Mouse (Mus musculus) ovary, postnatal 10 days (tissue): ENCODE data around the gene Cited4.

Source experiments
- DNase-seq: peaks from one replicate; pipeline ENCODE4 v3.0.0; 2022; ENCODE audit warnings: low spot score

Cited4 gene

DNA sequence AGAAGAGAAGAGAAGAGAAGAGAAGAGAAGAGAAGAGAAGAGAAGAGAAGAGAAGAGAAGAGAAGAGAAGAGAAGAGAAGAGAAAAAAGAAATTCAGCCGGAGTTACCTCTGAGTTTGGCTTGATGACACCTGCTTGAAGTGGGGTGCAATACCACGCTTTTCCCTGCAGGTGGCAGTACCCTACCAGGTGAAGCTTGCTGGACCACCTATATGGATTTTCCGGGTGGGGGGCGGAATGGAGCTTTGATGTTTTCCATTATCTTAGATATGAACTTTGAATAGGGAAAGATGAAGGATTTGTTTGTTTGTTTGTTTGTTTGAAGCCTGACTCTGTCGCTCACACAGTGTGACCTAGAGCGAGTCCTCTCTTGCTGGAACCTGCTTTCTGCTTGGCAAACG is 14.6 kb downstream of the Cited4 start:
- DNase-seq, result no peak

- DNase-seq, result no peak
These were observed 15.8 kb downstream of the Cited4 start for GRCm38 (mm10) chr4:120682168-120682567.

- DNase-seq, result no peak
These were observed 17.1 kb downstream of the Cited4 start for GRCm38 (mm10) chr4:120683278-120683997.

DNA sequence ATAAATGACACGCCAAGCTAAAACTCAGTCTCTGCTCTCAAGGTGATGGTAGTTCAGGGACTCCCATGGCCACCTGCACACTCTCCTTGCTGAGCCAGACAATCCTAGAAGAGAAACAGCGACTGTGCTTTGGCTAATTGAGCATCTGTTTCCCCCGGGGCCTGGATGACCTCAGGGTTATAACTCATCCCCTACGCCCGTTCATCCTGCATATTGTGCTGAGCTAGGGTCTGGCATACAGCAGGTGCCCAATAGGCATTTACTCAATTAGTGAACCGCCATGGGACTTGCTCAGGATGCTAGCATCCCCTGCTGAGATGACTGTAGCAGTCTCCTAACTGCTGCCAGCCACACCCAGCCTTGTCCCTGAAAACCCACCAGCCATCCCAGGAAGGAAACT is 20.9 kb downstream of the Cited4 start:
- DNase-seq, result no peak

GRCm38 (mm10) chr4:120689317-120689716 is 22.9 kb downstream of the Cited4 start:
- DNase-seq, result no peak

GRCm38 (mm10) chr4:120692717-120693116 is 26.3 kb downstream of the Cited4 start:
- no peak for DNase-seq

DNA sequence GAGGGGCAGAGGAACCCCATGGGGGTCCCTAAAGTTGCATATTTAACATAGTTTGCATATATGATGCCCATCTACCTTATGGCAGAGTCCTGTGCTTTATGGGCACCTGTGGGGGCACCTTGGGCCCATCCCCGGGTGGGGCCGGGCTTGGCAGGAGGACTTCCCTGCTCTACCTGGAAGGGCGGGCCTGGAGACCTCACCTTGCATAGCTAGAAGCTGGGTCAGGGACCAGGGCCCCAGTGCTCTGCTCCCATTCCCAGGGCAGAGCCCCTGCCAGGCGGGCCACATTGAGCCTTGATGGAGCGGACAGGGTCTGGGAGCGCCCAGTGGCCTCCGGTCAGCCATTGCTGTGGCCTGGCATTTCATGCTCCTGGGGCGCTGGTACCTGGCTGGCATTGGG is 31.0 kb downstream of the Cited4 start:
- DNase-seq, result no peak

DNA sequence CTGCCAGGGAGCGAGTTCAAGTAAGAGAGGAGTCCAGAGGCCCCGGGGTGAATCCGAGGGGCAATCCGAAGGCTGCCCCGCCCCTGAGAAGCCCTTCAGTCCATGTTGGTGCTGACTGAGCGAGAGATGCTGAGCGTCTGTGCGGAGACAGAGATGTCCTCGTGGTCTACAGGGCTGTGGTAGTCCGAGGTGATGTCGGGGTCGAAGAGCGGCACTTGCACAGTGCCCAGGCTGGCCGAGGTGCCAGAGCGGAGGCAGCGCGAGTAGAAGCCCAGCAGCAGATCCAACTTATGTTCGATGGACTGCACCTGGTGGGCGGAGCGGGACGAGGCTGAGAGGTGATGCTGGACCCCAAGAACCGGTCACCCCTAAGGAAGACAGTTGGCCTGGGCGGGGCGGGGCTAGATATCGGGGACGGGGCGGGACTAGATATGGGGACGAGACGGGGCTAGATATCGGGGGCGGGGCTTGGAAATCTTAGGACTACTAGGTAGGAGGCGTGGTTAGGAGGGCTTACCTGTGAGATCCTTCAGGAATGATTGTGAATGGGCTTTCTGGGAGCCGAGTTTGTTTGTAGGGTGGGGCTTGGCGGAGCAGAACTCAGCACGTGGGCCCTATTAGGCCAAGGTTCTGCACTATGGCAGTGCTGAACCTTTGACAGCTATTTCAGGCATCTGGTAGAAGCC is 31.6 kb downstream of the Cited4 start:
- DNase-seq, result no peak

DNA sequence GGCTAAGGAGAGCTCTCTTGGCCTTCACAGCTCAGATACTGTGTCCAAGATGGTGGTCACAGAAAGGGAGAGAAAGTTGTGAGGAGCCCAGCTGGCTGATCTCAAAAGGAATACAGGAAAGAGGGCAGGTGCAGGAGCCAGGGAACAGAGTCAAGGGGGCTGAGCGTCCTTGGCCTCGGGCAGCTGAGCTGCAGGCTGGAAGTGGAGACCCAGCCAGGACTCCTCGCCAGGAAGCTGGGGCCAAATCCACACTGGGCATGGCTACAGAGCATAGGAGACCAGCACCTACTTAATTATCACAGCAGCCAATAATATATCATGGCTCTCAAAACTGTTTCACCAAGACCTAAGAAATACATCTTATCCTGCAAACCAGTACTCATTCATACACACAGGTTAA is 34.8 kb downstream of the Cited4 start:
- no peak for DNase-seq

GRCm38 (mm10) chr4:120702056-120702455 is 35.7 kb downstream of the Cited4 start:
- no peak for DNase-seq

- no peak for DNase-seq
These were observed 36.1 kb downstream of the Cited4 start for GRCm38 (mm10) chr4:120702511-120702910.

GRCm38 (mm10) chr4:120712236-120712635 is 45.9 kb downstream of the Cited4 start:
- DNase-seq, result no peak

DNA sequence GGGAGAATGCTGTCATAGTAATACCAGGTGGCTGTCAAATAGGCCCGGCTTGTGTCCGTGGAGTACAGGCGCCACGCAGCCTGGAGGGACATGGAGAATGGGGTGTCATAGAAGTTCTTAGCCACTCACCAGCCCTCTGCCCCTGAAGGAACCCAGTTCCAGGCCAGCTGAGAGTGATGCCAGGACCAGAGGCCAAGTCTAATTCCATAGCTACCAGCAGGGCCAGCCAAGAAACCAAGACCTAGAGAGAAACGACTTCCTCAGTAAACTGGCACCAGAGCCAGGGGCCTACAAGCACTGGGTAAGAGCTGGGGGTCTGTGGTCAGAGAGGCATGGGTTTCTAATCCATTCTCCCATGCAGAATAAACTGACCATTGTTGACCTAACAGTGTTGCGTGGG is 46.6 kb downstream of the Cited4 start:
- no peak for DNase-seq

DNA sequence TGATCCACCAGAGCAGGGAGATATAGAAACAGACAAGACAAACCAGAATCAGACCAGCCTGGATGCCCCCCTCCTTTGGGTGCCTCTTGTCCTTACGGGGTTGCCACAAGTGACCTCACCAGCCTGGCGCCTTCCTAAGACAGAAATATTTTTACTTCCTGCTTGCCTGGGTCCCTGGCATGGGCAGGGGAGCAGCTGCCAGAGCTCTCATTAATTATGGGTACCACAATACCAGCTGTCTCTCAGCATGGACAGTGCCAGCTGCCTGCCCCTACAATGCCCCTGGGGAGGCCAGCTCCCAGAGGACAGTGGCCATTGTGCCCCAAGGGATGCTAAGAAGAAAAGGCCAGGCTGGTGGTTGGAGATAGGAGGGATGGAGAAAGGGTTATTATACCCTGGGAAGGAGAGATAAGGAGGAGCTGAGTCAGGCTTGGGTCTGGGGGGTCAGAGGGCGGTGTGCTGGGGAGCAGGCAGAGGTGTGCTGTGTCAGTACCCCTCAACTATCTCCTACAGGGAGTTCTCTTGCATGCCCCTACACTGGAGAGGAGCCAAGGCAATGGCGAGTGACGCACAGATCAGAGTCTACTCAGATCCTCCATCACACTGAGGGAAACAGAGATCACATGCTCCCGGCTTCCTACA is 47.6 kb downstream of the Cited4 start:
- no peak for DNase-seq

DNA sequence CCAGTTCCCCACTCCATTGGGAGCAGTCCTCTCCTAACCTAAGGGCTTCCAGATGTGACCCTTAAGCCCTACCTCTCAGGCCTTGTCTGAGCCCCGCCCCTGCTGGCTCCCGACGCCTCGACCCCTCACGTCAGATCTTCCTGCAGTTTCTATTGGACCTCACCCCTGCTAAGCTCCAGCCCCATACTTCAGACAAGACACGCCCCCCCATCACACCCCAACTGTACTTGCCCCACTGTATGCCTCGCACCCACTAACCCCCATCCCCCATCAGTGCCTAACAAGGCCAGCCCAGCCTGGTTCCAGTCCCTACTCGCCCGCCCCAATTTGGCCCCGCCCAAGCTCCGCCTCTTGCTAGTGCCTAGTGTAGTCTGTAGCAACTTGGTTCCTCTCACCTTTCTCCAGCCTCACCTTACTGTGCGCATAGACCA is 49.8 kb downstream of the Cited4 start:
- no peak for DNase-seq

GRCm38 (mm10) chr4:120716765-120717164 is 50.4 kb downstream of the Cited4 start:
- no peak for DNase-seq
